Mouse (Mus musculus) urinary bladder, adult 18-20 months (tissue): Measurements from ENCODE around the gene Ccdc107.
"Not testable (repeated sequence)": the region's sequence is repeated elsewhere in the genome, so short reads cannot be mapped to it uniquely, and the experiment has no call there.

Source experiments
- DNase-seq, 2 experiments: peaks; one replicate each; pipeline ENCODE4 v3.0.0; 2022; ENCODE audit warnings: low spot score in 2 of 2, mixed read lengths in 2 of 2

Gene Ccdc107

GRCm38 (mm10) chr4:43483535-43484091, 9.1 kb upstream of the Ccdc107 start, which contains the start of gene Sit1:
Gene Sit1, minus strand, starts transcription at chr4:43483734.
- no peak for DNase-seq

- not testable (repeated sequence) for DNase-seq
These were observed 7.0 kb upstream of the Ccdc107 start for GRCm38 (mm10) chr4:43485666-43486065.

GRCm38 (mm10) chr4:43489611-43490010, 3.1 kb upstream of the Ccdc107 start:
- no peak for DNase-seq

- DNase-seq, result no peak
These were observed 1.9 kb upstream of the Ccdc107 start for GRCm38 (mm10) chr4:43490801-43491200.

GRCm38 (mm10) chr4:43492101-43492820, 439 bp upstream of the Ccdc107 start:
- DNase-seq, result no peak

GRCm38 (mm10) chr4:43493186-43493845, 616 bp downstream of the Ccdc107 start:
- peak; percentile 92 to 93 for DNase-seq

GRCm38 (mm10) chr4:43493846-43494240, 1.1 kb downstream of the Ccdc107 start:
- DNase-seq, result no peak

- DNase-seq, result no peak
These were observed 3.9 kb downstream of the Ccdc107 start for GRCm38 (mm10) chr4:43496587-43496986.

GRCm38 (mm10) chr4:43497405-43497804, 4.7 kb downstream of the Ccdc107 start:
- DNase-seq, result no peak

GRCm38 (mm10) chr4:43497946-43498345, 5.2 kb downstream of the Ccdc107 start:
- no peak for DNase-seq

GRCm38 (mm10) chr4:43498983-43499382, 6.3 kb downstream of the Ccdc107 start:
- no peak for DNase-seq

GRCm38 (mm10) chr4:43499407-43500333, 7.0 kb downstream of the Ccdc107 start, which contains the start of gene Arhgef39:
Gene Arhgef39, minus strand, starts transcription at chr4:43499695.
- peak; percentile 64 to 71 for DNase-seq

GRCm38 (mm10) chr4:43503041-43503440, 10.3 kb downstream of the Ccdc107 start:
- no peak for DNase-seq

- no peak for DNase-seq
These were observed 10.8 kb downstream of the Ccdc107 start for GRCm38 (mm10) chr4:43503506-43503905.

GRCm38 (mm10) chr4:43504269-43504668, 11.6 kb downstream of the Ccdc107 start:
- DNase-seq, result no peak

GRCm38 (mm10) chr4:43506074-43506473, 13.4 kb downstream of the Ccdc107 start:
- DNase-seq, result no peak

- no peak for DNase-seq
These were observed 14.0 kb downstream of the Ccdc107 start, which contains the start of gene Car9 for GRCm38 (mm10) chr4:43506536-43507185. Gene Car9, plus strand, starts transcription at chr4:43506966.

- DNase-seq, result peak in 1 of 2 experiments; percentile 38
These were observed 15.4 kb downstream of the Ccdc107 start for GRCm38 (mm10) chr4:43507938-43508665.

- peak in 1 of 2 experiments; percentile 50 for DNase-seq
These were observed 15.9 kb downstream of the Ccdc107 start for GRCm38 (mm10) chr4:43508666-43508997.

- no peak for DNase-seq
These were observed 16.4 kb downstream of the Ccdc107 start for GRCm38 (mm10) chr4:43509109-43509508.
